In genomic region chr10:25928861-25929368, GRCm38 (mm10) we compare ENCODE assay signal across 9 mouse cellular contexts.
DNase-seq lines count a peak whose midpoint lies in the region; ATAC-seq lines count a peak whose summit lies in the region.
"Had no signal": no experiment of that assay in that cellular context is flagged by ENCODE, and none has a peak within 500 bp of the region (broad histone marks: within the 10 kb centered on the region; RNA-seq: fewer than 3 reads in every experiment).

No protein-coding gene starts in this region.

- no peaks in the 10 kb centered on the region for H3K27me3 ChIP-seq in heart, embryonic 13.5 days (replicated peaks)
- no peaks in the 10 kb centered on the region for H3K27me3 ChIP-seq in embryonic facial prominence, embryonic 11.5 days (ENCODE audit: control insufficient read depth, insufficient read depth, low read length)
- H3K27me3 ChIP-seq in hindbrain, embryonic 15.5 days = no peaks in the 10 kb centered on the region
- H3K27me3 ChIP-seq in midbrain, embryonic 15.5 days (replicated peaks) = no peaks in the 10 kb centered on the region

- H3K4me3 ChIP-seq in heart, embryonic 13.5 days = no peak overlapping the region
- H3K4me3 ChIP-seq in embryonic facial prominence, embryonic 11.5 days (ENCODE audit: low read depth, low read length) = no peak overlapping the region
- H3K4me3 ChIP-seq in hindbrain, embryonic 15.5 days = no peak overlapping the region
- H3K4me3 ChIP-seq in midbrain, embryonic 15.5 days = no peak overlapping the region

- DNase-seq in heart, adult 8-10 months (ENCODE audit: low spot score) = no peak
- peak; percentile 19 for DNase-seq in embryonic facial prominence, embryonic 11.5 days (ENCODE audit: low spot score)
- no peak for DNase-seq in left cerebral cortex, postnatal 4 days
- DNase-seq in frontal cortex, postnatal 25 days (ENCODE audit: low spot score in 2 of 2) = no peak
- no peak for DNase-seq in kidney, adult 8-10 months
- DNase-seq: lung, adult 18-20 months had no signal

- no peaks in the 10 kb centered on the region for H3K36me3 ChIP-seq in heart, embryonic 13.5 days
- H3K36me3 ChIP-seq in embryonic facial prominence, embryonic 11.5 days (replicated peaks; ENCODE audit: control insufficient read depth, insufficient read depth, low read depth, low read length) = no peaks in the 10 kb centered on the region
- H3K36me3 ChIP-seq in hindbrain, embryonic 15.5 days = no peaks in the 10 kb centered on the region
- H3K36me3 ChIP-seq in midbrain, embryonic 15.5 days (replicated peaks) = no peaks in the 10 kb centered on the region

- H3K9ac ChIP-seq in heart, embryonic 13.5 days = no peak overlapping the region
- H3K9ac ChIP-seq in embryonic facial prominence, embryonic 11.5 days (replicated peaks; ENCODE audit: low read length) = no peak overlapping the region; the same call in 1 of the 2 replicates
- no peak overlapping the region for H3K9ac ChIP-seq in hindbrain, embryonic 15.5 days
- H3K9ac ChIP-seq in midbrain, embryonic 15.5 days = no peak overlapping the region

- intact Hi-C loops in left cerebral cortex, postnatal 4 days (cut with DNase I) = no loop called here

- peaks cover 38% of the 10 kb centered on the region for H3K4me1 ChIP-seq in heart, embryonic 13.5 days
- 0 out of 2 replicates have a peak, but pooled peaks cover 4% of the 10 kb centered on the region for H3K4me1 ChIP-seq in embryonic facial prominence, embryonic 11.5 days (ENCODE audit: control insufficient read depth, insufficient read depth, low read length)
- peaks cover 14% of the 10 kb centered on the region for H3K4me1 ChIP-seq in hindbrain, embryonic 15.5 days (replicated peaks)
- H3K4me1 ChIP-seq in midbrain, embryonic 15.5 days = peaks cover 12% of the 10 kb centered on the region

- H3K4me2 ChIP-seq in heart, embryonic 13.5 days = peak overlapping the region; percentile 57; the same call in 1 of the 2 replicates
- no peak overlapping the region for H3K4me2 ChIP-seq in embryonic facial prominence, embryonic 11.5 days (ENCODE audit: low read depth, low read length)
- no peak overlapping the region for H3K4me2 ChIP-seq in hindbrain, embryonic 15.5 days
- peak overlapping the region; percentile 7; the same call in 1 of the 2 replicates for H3K4me2 ChIP-seq in midbrain, embryonic 15.5 days

- H3K9me3 ChIP-seq in heart, embryonic 13.5 days = no peaks in the 10 kb centered on the region
- no peaks in the 10 kb centered on the region for H3K9me3 ChIP-seq in embryonic facial prominence, embryonic 11.5 days (replicated peaks; ENCODE audit: control insufficient read depth, low read length)
- no peaks in the 10 kb centered on the region for H3K9me3 ChIP-seq in hindbrain, embryonic 15.5 days
- no peaks in the 10 kb centered on the region for H3K9me3 ChIP-seq in midbrain, embryonic 15.5 days

- peak overlapping the region; percentile 82 for H3K27ac ChIP-seq in heart, embryonic 13.5 days (replicated peaks)
- no peak overlapping the region for H3K27ac ChIP-seq in embryonic facial prominence, embryonic 11.5 days (replicated peaks; ENCODE audit: low read depth, low read length)
- H3K27ac ChIP-seq in hindbrain, embryonic 15.5 days (replicated peaks) = no peak overlapping the region
- H3K27ac ChIP-seq in midbrain, embryonic 15.5 days = peak overlapping the region; percentile 38; the same call in 1 of the 2 replicates

- ATAC-seq in heart, embryonic 13.5 days (ENCODE audit: extremely low read depth, insufficient number of reproducible peaks, low FRiP score, low TSS enrichment) = no peak
- ATAC-seq in embryonic facial prominence, embryonic 11.5 days (replicated peaks; ENCODE audit: insufficient number of reproducible peaks, low FRiP score, low TSS enrichment, low read depth) = peak; percentile 72
- ATAC-seq in hindbrain, embryonic 15.5 days (ENCODE audit: low FRiP score, low read depth) = peak; percentile 44; the same call in 1 of the 2 replicates
- peak; percentile 57 for ATAC-seq in midbrain, embryonic 15.5 days (replicated peaks)

- 25% methylated on average over 8 of the region's 8 CpGs for WGBS in heart, embryonic 13.5 days
- WGBS in embryonic facial prominence, embryonic 11.5 days = 22% methylated on average over 8 of the region's 8 CpGs
- WGBS in hindbrain, embryonic 15.5 days = 30% methylated on average over 8 of the region's 8 CpGs
- WGBS in midbrain, embryonic 15.5 days = 15% methylated on average over 8 of the region's 8 CpGs

Comparison
In these comparisons a context has a peak if more than half of its experiments do, and no peak if none do; other contexts are left out.
1. H3K27ac ChIP-seq: peak in heart, embryonic 13.5 days (single experiment) and midbrain, embryonic 15.5 days (single experiment); none in embryonic facial prominence, embryonic 11.5 days (single experiment) and hindbrain, embryonic 15.5 days (single experiment).
2. H3K4me2 ChIP-seq: peak in heart, embryonic 13.5 days (single experiment) and midbrain, embryonic 15.5 days (single experiment); none in embryonic facial prominence, embryonic 11.5 days (single experiment) and hindbrain, embryonic 15.5 days (single experiment).